Mouse (Mus musculus): ENCODE results near the gene Prss33. TPM values are rescaled to one million over a fixed set of nuclear protein-coding genes. Genes with fewer than 3 reads are reported as not detected.
A peak's percentile ranks its signal among the peaks of the same experiment; 100 is the strongest.
"Not testable (repeated sequence)": the region's sequence is repeated elsewhere in the genome, so short reads cannot be mapped to it uniquely, and the experiment has no call there.

Prss33 gene
- 0.48 and 0.76 TPM in 2 replicates for polyA plus RNA-seq (2016; fragmentation: Nextera tagmentation; extraction: Ambion mirVana)

- H3K4me1 ChIP-seq, result no peaks in the 10 kb centered on the region
- no peak within 1 kb of the TSS for H3K4me3 ChIP-seq
- 0 out of 2 replicates have a peak within 1 kb of the TSS, but pooled peaks have one; percentile 25 for H3K27ac ChIP-seq (replicated peaks)
- 51% methylated on average over 8 of the region's 8 CpGs for WGBS
- no peaks in the 10 kb centered on the region for H3K9me3 ChIP-seq
- no peaks in the 10 kb centered on the region for H3K36me3 ChIP-seq
- 0 out of 2 replicates have a peak within 1 kb of the TSS, but pooled peaks have one; percentile 11 for H3K9ac ChIP-seq (replicated peaks)
- peaks cover 41% of the 10 kb centered on the region for H3K27me3 ChIP-seq
- ATAC-seq (ENCODE audit: low FRiP score, low read depth), result no peak
- no peak within 1 kb of the TSS for H3K4me2 ChIP-seq (replicated peaks)
Measured at GRCm38 (mm10) chr17:23836006-23836575, at the start of gene Prss33. TSS of gene Prss33 (minus strand) at chr17:23836056.

DNA sequence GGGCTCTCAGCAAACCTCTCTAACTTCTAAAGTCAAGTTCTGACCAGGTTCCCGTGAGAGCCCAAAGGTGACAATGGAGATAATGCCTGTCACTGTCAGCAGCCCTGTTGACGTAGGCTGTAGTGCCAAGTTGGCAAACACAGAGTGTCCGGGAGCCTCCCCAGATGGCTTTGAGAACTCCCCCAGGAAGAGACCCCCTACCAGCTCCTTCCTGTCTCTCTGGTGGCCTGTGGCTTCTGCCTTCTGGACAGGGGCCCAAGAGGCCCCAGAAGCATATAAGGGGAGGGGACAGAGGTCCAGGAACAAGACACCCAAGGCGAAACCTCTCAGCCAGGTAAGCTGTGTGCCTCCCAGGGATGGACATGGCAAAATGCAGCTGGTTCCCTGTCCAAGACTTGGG, 44.7 kb upstream of the Prss33 start, which contains the start of the genes Dcpp1 and Dcpp2:
Gene Dcpp1, plus strand, starts transcription at position 301 of the 400 bp plus-strand sequence.
Gene Dcpp2, plus strand, starts transcription at position 305 of the 400 bp plus-strand sequence.
- not testable (repeated sequence) for ATAC-seq (ENCODE audit: low FRiP score, low read depth); H3K27me3 ChIP-seq; H3K4me2 ChIP-seq (replicated peaks); H3K27ac ChIP-seq (replicated peaks); H3K36me3 ChIP-seq; H3K4me1 ChIP-seq; H3K9me3 ChIP-seq; H3K4me3 ChIP-seq; H3K9ac ChIP-seq (replicated peaks)
- 72% methylated on average over 4 of the region's 4 CpGs for WGBS

DNA sequence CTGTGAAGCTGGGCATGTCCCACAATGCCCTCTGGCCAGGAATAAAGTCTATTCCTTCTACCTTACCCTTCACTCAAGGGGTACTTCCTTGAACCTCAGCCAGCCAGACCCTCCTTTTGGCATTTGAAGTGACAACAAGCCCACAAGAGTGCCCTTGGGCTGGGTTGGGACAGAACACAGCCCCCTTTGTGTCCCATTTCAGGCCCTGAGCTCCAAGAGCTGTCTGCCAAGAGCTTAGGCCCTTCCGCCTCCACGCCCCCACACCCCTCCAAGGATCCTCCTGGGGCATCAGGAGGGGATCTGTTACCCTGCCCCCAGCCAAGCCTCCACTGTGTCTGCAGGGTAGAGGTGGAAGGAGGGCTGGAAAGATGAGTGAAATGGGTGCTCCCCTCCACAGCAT, 41.3 kb upstream of the Prss33 start:
- no peaks in the 10 kb centered on the region for H3K36me3 ChIP-seq
- ATAC-seq (ENCODE audit: low FRiP score, low read depth), result no peak

DNA sequence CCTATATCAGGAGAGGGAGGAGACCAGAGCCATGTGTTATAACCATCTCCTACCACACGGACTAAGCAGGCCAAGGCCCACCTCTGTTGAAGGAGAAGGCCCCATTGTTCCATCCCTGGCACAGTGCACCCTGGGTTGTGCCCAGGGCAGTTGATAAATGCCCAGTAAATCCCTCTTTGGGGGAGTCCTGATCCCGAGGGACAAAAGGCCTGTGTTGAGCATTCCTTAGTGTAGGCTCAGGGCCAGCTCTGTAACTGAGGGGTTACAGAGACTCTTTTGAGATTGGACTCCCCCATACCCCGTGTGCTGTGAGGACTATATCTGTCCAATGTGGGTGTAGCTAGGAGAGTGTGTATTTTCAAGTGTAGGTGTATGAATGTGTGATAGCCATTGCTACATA, 40.9 kb upstream of the Prss33 start:
- Histone ChIP-seq H3K36me3 (no peaks in the 10 kb centered on the region), H3K4me1 (0 out of 2 replicates have a peak, but pooled peaks cover 3% of the 10 kb centered on the region), H3K27ac (replicated peaks) (no peak overlapping the region), H3K9me3 (no peaks in the 10 kb centered on the region), H3K9ac (replicated peaks) (no peak overlapping the region), H3K27me3 (no peaks in the 10 kb centered on the region), H3K4me3 (no peak overlapping the region), H3K4me2 (replicated peaks) (no peak overlapping the region)
- no peak for ATAC-seq (ENCODE audit: low FRiP score, low read depth)
- WGBS, result 62% methylated on average over 3 of the region's 3 CpGs

More for the DNA sequence above, 41.3 kb upstream of the Prss33 start:
- 95% methylated on average over 2 of the region's 2 CpGs for WGBS
- H3K9me3 ChIP-seq, result no peaks in the 10 kb centered on the region
- H3K27me3 ChIP-seq, result no peaks in the 10 kb centered on the region
- no peak overlapping the region for H3K4me2 ChIP-seq (replicated peaks)
- 0 out of 2 replicates have a peak, but pooled peaks cover 3% of the 10 kb centered on the region for H3K4me1 ChIP-seq
- H3K9ac ChIP-seq (replicated peaks), result no peak overlapping the region
- H3K27ac ChIP-seq (replicated peaks), result no peak overlapping the region
- H3K4me3 ChIP-seq, result no peak overlapping the region

DNA sequence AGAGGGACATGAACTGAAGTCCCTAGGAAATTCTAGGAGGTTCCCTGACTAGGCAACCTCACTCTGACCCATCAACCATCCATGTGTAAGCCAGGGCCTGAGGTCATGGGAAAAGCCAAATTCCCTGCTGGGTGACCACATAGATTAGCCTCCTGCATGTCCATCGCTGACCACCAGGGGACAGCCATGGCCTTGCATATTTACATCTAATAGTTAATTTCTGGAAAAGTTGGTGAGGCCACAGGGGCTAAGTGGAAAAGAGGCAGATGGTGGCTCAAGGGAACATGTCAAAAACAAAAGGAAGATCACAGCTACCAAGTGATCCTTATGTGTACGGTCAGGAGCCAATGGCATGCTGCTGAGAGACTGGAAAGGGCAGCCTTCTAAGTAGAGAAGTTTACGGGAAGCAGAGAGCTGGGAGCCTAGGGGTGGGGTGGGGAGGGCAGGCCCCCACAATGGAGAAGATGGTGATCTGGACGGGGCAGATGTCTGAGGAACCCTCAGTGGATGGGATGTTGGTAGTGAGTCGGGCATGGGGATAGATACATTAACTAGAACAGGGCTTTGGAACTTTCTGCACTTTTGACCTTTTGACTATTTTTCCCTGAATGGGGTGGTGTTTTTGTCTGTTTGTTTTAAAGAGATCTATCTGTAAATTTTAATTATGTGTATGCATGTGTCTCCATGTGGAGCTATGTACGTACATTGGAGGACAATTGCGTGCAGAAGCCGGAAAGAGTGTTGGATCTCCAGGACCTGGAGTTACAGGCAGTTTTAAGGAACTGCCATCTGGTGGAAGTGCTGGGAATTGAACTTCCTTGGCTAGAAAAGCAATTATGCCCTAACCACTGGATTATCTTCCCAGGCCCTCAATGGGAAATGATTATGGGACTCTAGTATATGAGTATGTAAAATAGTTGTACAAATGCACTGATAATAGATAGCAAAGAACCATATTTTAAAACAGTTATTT, 38.3 kb upstream of the Prss33 start:
- Histone ChIP-seq H3K4me1 (0 out of 2 replicates have a peak, but pooled peaks cover 3% of the 10 kb centered on the region), H3K4me2 (replicated peaks) (no peak overlapping the region), H3K4me3 (no peak overlapping the region), H3K36me3 (no peaks in the 10 kb centered on the region), H3K9ac (replicated peaks) (no peak overlapping the region), H3K27me3 (no peaks in the 10 kb centered on the region), H3K27ac (replicated peaks) (no peak overlapping the region), H3K9me3 (no peaks in the 10 kb centered on the region)
- WGBS, result 52% methylated on average over 8 of the region's 8 CpGs
- no peak for ATAC-seq (ENCODE audit: low FRiP score, low read depth)

DNA sequence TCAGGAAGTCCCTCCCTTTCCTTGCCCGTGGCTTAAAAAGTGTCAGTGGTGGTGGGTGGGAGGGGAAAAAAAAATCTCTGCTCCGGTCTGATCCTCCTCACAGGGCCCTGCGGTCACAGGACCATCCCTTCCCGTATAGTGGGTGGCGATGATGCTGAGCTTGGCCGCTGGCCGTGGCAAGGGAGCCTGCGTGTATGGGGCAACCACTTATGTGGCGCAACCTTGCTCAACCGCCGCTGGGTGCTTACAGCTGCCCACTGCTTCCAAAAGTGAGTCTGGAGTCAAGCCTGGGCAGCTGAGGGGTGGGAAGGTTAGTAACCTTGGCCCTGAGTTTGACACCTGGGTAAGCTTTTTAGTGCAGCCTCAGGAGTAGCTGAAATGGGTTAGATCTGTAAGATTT, 32.7 kb upstream of the Prss33 start:
- Histone ChIP-seq H3K4me3 (no peak overlapping the region), H3K4me1 (no peaks in the 10 kb centered on the region), H3K27ac (replicated peaks) (no peak overlapping the region), H3K36me3 (no peaks in the 10 kb centered on the region), H3K27me3 (no peaks in the 10 kb centered on the region), H3K9ac (replicated peaks) (no peak overlapping the region), H3K9me3 (no peaks in the 10 kb centered on the region), H3K4me2 (replicated peaks) (no peak overlapping the region)
- no peak for ATAC-seq (ENCODE audit: low FRiP score, low read depth)
- 88% methylated on average over 11 of the region's 11 CpGs for WGBS

GRCm38 (mm10) chr17:23867756-23868155, 31.9 kb upstream of the Prss33 start, which contains the start of gene Prss21:
TSS of gene Prss21 (plus strand) at chr17:23868056.
- H3K4me3 ChIP-seq, result no peak within 1 kb of the TSS
- H3K9ac ChIP-seq (replicated peaks), result no peak within 1 kb of the TSS
- H3K9me3 ChIP-seq, result no peaks in the 10 kb centered on the region
- no peak within 1 kb of the TSS for H3K4me2 ChIP-seq (replicated peaks)
- 80% methylated on average over 15 of the region's 15 CpGs for WGBS
- H3K36me3 ChIP-seq, result no peaks in the 10 kb centered on the region
- no peak within 1 kb of the TSS for H3K27ac ChIP-seq (replicated peaks)
- no peaks in the 10 kb centered on the region for H3K27me3 ChIP-seq
- no peak for ATAC-seq (ENCODE audit: low FRiP score, low read depth)
- H3K4me1 ChIP-seq, result no peaks in the 10 kb centered on the region

DNA sequence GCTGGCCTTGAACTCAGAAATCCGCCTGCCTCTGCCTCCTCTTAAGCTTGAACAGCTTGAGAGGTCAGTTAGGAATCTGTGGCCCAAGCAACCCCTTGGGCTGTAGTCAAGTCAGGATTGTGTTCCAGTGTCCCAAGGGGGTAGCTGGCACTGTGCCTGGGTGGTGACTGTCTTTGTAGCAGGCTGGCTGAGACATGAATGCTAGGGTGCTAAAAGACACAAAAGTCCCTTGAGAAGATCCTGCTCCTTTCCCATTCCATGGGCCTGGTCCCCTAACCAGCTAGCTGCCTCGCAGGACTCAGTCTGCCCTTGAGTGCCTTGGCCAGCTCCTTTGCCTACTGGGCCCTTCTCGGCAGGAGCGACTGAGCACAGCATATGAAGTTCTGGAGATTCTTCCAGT, 27.1 kb upstream of the Prss33 start:
- H3K9me3 ChIP-seq, result no peaks in the 10 kb centered on the region
- no peak overlapping the region for H3K27ac ChIP-seq (replicated peaks)
- no peak overlapping the region for H3K9ac ChIP-seq (replicated peaks)
- no peaks in the 10 kb centered on the region for H3K36me3 ChIP-seq
- no peaks in the 10 kb centered on the region for H3K27me3 ChIP-seq
- ATAC-seq (ENCODE audit: low FRiP score, low read depth), result no peak
- 80% methylated on average over 4 of the region's 4 CpGs for WGBS
- H3K4me2 ChIP-seq (replicated peaks), result no peak overlapping the region
- no peak overlapping the region for H3K4me3 ChIP-seq
- H3K4me1 ChIP-seq, result no peaks in the 10 kb centered on the region

DNA sequence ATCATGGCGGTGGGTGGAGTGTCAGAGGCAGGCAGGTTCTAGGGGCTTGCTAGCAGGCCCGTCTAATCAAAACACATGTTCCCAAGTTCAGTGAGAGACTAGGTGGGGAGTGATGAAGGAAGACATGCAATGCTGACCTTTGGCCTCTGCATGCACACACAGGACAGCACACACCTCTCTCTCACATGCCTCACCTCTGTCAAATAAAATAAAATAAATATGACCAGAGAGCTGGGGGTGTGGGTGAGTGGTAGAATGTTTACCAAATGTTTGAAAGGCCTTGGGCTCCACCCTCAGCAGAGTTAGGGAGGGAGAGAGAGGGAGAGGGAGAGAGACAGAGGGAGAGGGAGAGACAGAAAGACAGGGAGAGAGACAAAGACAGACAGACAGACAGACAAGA, 22.1 kb upstream of the Prss33 start:
- Histone ChIP-seq H3K36me3 (no peaks in the 10 kb centered on the region), H3K27me3 (no peaks in the 10 kb centered on the region), H3K4me2 (replicated peaks) (no peak overlapping the region), H3K9ac (replicated peaks) (no peak overlapping the region), H3K4me3 (no peak overlapping the region), H3K4me1 (no peaks in the 10 kb centered on the region), H3K27ac (replicated peaks) (no peak overlapping the region), H3K9me3 (no peaks in the 10 kb centered on the region)
- ATAC-seq (ENCODE audit: low FRiP score, low read depth), result no peak
- WGBS, result 89% methylated on average over 2 of the region's 2 CpGs

GRCm38 (mm10) chr17:23857193-23857592, 21.3 kb upstream of the Prss33 start:
- no peak overlapping the region for H3K9ac ChIP-seq (replicated peaks)
- H3K27ac ChIP-seq (replicated peaks), result no peak overlapping the region
- ATAC-seq (ENCODE audit: low FRiP score, low read depth), result no peak
- no peaks in the 10 kb centered on the region for H3K27me3 ChIP-seq
- 82% methylated on average over 6 of the region's 6 CpGs for WGBS
- no peaks in the 10 kb centered on the region for H3K4me1 ChIP-seq
- H3K9me3 ChIP-seq, result no peaks in the 10 kb centered on the region
- H3K4me3 ChIP-seq, result no peak overlapping the region
- no peaks in the 10 kb centered on the region for H3K36me3 ChIP-seq
- no peak overlapping the region for H3K4me2 ChIP-seq (replicated peaks)

DNA sequence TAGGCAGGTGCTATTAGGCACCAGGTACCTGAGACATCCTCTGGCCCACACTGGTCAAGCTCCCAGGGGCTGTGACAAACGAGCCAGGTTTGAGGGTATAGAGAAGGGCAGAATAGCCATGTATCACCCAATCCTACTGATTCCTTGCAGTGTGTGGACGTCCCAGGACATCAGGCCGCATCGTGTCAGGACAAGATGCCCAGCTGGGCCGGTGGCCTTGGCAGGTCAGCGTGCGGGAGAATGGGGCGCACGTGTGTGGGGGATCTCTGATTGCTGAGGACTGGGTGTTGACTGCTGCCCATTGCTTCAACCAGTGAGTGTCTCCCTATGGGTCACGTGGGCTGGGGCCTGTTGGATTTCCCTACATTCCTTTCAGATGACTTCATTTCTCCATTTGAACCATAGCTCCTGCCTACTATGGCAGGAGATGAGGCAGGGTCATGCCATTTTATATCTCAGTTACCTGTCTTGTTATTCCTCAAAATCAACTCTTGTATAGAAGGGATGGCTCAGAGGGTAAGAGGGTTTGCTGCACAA, 18.4 kb upstream of the Prss33 start:
- WGBS, result 89% methylated on average over 10 of the region's 10 CpGs
- no peaks in the 10 kb centered on the region for H3K9me3 ChIP-seq
- H3K4me1 ChIP-seq, result no peaks in the 10 kb centered on the region
- H3K4me2 ChIP-seq (replicated peaks), result no peak overlapping the region
- no peak for ATAC-seq (ENCODE audit: low FRiP score, low read depth)
- no peak overlapping the region for H3K27ac ChIP-seq (replicated peaks)
- H3K9ac ChIP-seq (replicated peaks), result no peak overlapping the region; the same call in 1 of the 2 replicates
- no peaks in the 10 kb centered on the region for H3K36me3 ChIP-seq
- no peaks in the 10 kb centered on the region; the same call in 1 of the 2 replicates for H3K27me3 ChIP-seq
- no peak overlapping the region for H3K4me3 ChIP-seq

DNA sequence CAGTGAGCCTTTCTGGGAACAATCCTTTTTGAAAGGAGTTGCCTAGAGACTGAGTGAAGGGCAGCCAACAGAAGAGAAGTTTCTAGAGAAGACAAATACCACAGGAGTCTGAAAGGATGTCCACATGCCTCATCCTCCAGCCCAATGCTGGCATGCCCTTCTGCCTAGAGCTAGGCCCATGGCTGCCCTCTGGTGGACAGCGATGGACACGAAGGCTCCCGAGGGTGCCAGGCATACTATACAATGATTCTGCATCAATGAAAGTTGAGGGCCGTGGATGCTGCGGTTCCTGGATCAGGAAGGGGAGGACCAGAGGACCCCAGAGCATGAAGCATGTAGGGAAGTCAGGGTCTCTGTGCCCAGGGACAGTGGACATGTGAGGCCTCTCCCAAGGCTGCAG, 17.4 kb upstream of the Prss33 start:
- ATAC-seq (ENCODE audit: low FRiP score, low read depth), result no peak
- Histone ChIP-seq H3K27me3 (no peaks in the 10 kb centered on the region; the same call in 1 of the 2 replicates), H3K9ac (replicated peaks) (no peak overlapping the region), H3K9me3 (no peaks in the 10 kb centered on the region), H3K4me2 (replicated peaks) (no peak overlapping the region), H3K4me3 (no peak overlapping the region), H3K27ac (replicated peaks) (no peak overlapping the region), H3K4me1 (no peaks in the 10 kb centered on the region), H3K36me3 (no peaks in the 10 kb centered on the region)
- WGBS, result 31% methylated on average over 5 of the region's 5 CpGs
